Mouse (Mus musculus) lung, embryonic 15.5 days (tissue): ENCODE data around the gene Dhx37. TPM values are rescaled to one million over a fixed set of nuclear protein-coding genes. Genes with fewer than 3 reads are reported as not detected.

Experiments used
- ATAC-seq: fragments of 200-750 bp; cut with Nextera tagmentation; 2 replicates; pipeline ENCODE4 v1.8.0; 2017; ENCODE audit warnings: moderate number of reproducible peaks, borderline replicate concordance; ENCODE audit not compliant: low FRiP score, low TSS enrichment; ENCODE audit errors: extremely low read depth
- H3K27ac ChIP-seq: fragments of 300-500 bp; sonication (generic); 2 replicates; pipeline ENCODE4 v1.5.1; 2015; ENCODE audit warnings: moderate library complexity, mild to moderate bottlenecking, inconsistent platforms
- H3K27me3 ChIP-seq: fragments of 300-500 bp; sonication (generic); 2 replicates; pipeline ENCODE4 v1.6.1; 2015; ENCODE audit warnings: inconsistent platforms
- H3K36me3 ChIP-seq: fragments of 300-500 bp; sonication (generic); 2 replicates; pipeline ENCODE4 v1.6.1; 2015; ENCODE audit warnings: inconsistent platforms
- H3K4me1 ChIP-seq: fragments of 300-500 bp; sonication (generic); 2 replicates; pipeline ENCODE4 v1.6.1; 2015; ENCODE audit warnings: inconsistent platforms
- H3K4me2 ChIP-seq: fragments of 300-500 bp; sonication (generic); 2 replicates; pipeline ENCODE4 v1.6.1; 2015; ENCODE audit warnings: inconsistent platforms, mild to moderate bottlenecking, moderate library complexity
- H3K4me3 ChIP-seq: fragments of 300-500 bp; sonication (generic); 2 replicates; pipeline ENCODE4 v1.5.1; 2015; ENCODE audit warnings: mild to moderate bottlenecking, inconsistent platforms
- H3K9ac ChIP-seq: fragments of 300-500 bp; sonication (generic); 2 replicates; pipeline ENCODE4 v1.6.1; 2015; ENCODE audit warnings: inconsistent platforms
- H3K9me3 ChIP-seq: fragments of 300-500 bp; sonication (generic); 2 replicates; pipeline ENCODE4 v1.6.1; 2016; ENCODE audit warnings: inconsistent platforms
- WGBS: fragments of 180-500 bp; shearing (Covaris S2); methylation state at CpG from one replicate; pipeline ENCODE4 v1.1.7; 2015; 5-methylcytosine and 5-hydroxymethylcytosine counted together
- polyA plus RNA-seq: library from polyadenylated mRNA; unstranded; fragments of >200 nt; fragmentation: Nextera tagmentation; extraction: Ambion mirVana; gene quantifications from 2 replicates; pipeline ENCODE4 v1.2.1, GENCODE M21; 2015

Dhx37 gene
- polyA plus RNA-seq, 1 experiment from 2014 or later = 11.7 TPM

GRCm38 (mm10) chr5:125406322-125407016 lies 27.5 kb downstream of the Dhx37 start:
- Histone ChIP-seq H3K9me3 (no peaks in the 10 kb centered on the region), H3K4me3 (peak overlapping the region; percentile 53), H3K4me2 (peak overlapping the region; percentile 84), H3K36me3 (no peaks in the 10 kb centered on the region), H3K9ac (peak overlapping the region; percentile 53), H3K27ac (peak overlapping the region; percentile 74), H3K4me1 (peaks cover 29% of the 10 kb centered on the region), H3K27me3 (no peaks in the 10 kb centered on the region)
- ATAC-seq = peak; percentile 33
- WGBS = 2% methylated on average over 20 of the region's 20 CpGs

- no peaks in the 10 kb centered on the region for H3K36me3 ChIP-seq
- H3K9me3 ChIP-seq = no peaks in the 10 kb centered on the region
- H3K27me3 ChIP-seq = no peaks in the 10 kb centered on the region
- peak overlapping the region; percentile 53 for H3K9ac ChIP-seq
- H3K27ac ChIP-seq = peak overlapping the region; percentile 88
- under 1% methylated on average over 31 of the region's 31 CpGs for WGBS
- peak overlapping the region; percentile 84 for H3K4me2 ChIP-seq
- ATAC-seq = peak; percentile 63
- peak overlapping the region; percentile 53 for H3K4me3 ChIP-seq
- peaks cover 29% of the 10 kb centered on the region for H3K4me1 ChIP-seq
Measured at GRCm38 (mm10) chr5:125405546-125406248, 28.2 kb downstream of the Dhx37 start.

GRCm38 (mm10) chr5:125404903-125405545 lies 28.9 kb downstream of the Dhx37 start:
- ATAC-seq = peak; percentile 17; the same call in 1 of the 2 replicates
- under 1% methylated on average over 28 of the region's 28 CpGs for WGBS
- peak overlapping the region; percentile 88 for H3K27ac ChIP-seq
- H3K9me3 ChIP-seq = no peaks in the 10 kb centered on the region
- no peaks in the 10 kb centered on the region for H3K27me3 ChIP-seq
- H3K4me3 ChIP-seq = peak overlapping the region; percentile 53
- peaks cover 26% of the 10 kb centered on the region for H3K4me1 ChIP-seq
- H3K9ac ChIP-seq = peak overlapping the region; percentile 53
- no peaks in the 10 kb centered on the region for H3K36me3 ChIP-seq
- H3K4me2 ChIP-seq = peak overlapping the region; percentile 84

GRCm38 (mm10) chr5:125404536-125404902 lies 29.4 kb downstream of the Dhx37 start:
- no peaks in the 10 kb centered on the region for H3K36me3 ChIP-seq
- ATAC-seq = no peak
- WGBS = under 1% methylated on average over 7 of the region's 7 CpGs
- H3K27me3 ChIP-seq = no peaks in the 10 kb centered on the region
- no peaks in the 10 kb centered on the region for H3K9me3 ChIP-seq
- peak overlapping the region; percentile 84 for H3K4me2 ChIP-seq
- H3K27ac ChIP-seq = peak overlapping the region; percentile 88
- H3K9ac ChIP-seq = peak overlapping the region; percentile 53
- H3K4me3 ChIP-seq = peak overlapping the region; percentile 53
- peaks cover 21% of the 10 kb centered on the region for H3K4me1 ChIP-seq

GRCm38 (mm10) chr5:125403481-125404465 lies 30.1 kb downstream of the Dhx37 start:
- Histone ChIP-seq H3K27me3 (no peaks in the 10 kb centered on the region), H3K4me2 (peak overlapping the region; percentile 84), H3K9me3 (no peaks in the 10 kb centered on the region), H3K27ac (no peak overlapping the region), H3K9ac (no peak overlapping the region), H3K4me3 (peak overlapping the region; percentile 53), H3K36me3 (no peaks in the 10 kb centered on the region), H3K4me1 (peaks cover 16% of the 10 kb centered on the region)
- ATAC-seq = no peak
- WGBS = 11% methylated on average over 31 of the region's 31 CpGs

GRCm38 (mm10) chr5:125402991-125403390 lies 30.9 kb downstream of the Dhx37 start:
- Histone ChIP-seq H3K27me3 (no peaks in the 10 kb centered on the region), H3K4me3 (no peak overlapping the region), H3K36me3 (no peaks in the 10 kb centered on the region), H3K4me2 (peak overlapping the region; percentile 13; the same call in 1 of the 2 replicates), H3K4me1 (peaks cover 16% of the 10 kb centered on the region), H3K9me3 (no peaks in the 10 kb centered on the region), H3K27ac (no peak overlapping the region), H3K9ac (no peak overlapping the region)
- no peak for ATAC-seq
- 50% methylated on average over 6 of the region's 6 CpGs for WGBS

GRCm38 (mm10) chr5:125402476-125402875 lies 31.4 kb downstream of the Dhx37 start:
- no peaks in the 10 kb centered on the region for H3K27me3 ChIP-seq
- H3K4me1 ChIP-seq = peaks cover 15% of the 10 kb centered on the region
- H3K4me2 ChIP-seq = peak overlapping the region; percentile 13; the same call in 1 of the 2 replicates
- no peak for ATAC-seq
- H3K4me3 ChIP-seq = no peak overlapping the region
- 57% methylated on average over 10 of the region's 10 CpGs for WGBS
- no peak overlapping the region for H3K9ac ChIP-seq
- no peaks in the 10 kb centered on the region for H3K36me3 ChIP-seq
- H3K9me3 ChIP-seq = no peaks in the 10 kb centered on the region
- H3K27ac ChIP-seq = no peak overlapping the region

- Histone ChIP-seq H3K27me3 (no peaks in the 10 kb centered on the region), H3K36me3 (no peaks in the 10 kb centered on the region), H3K27ac (no peak overlapping the region), H3K9ac (no peak overlapping the region), H3K4me2 (no peak overlapping the region), H3K9me3 (no peaks in the 10 kb centered on the region), H3K4me1 (0 out of 2 replicates have a peak, but pooled peaks cover 5% of the 10 kb centered on the region), H3K4me3 (no peak overlapping the region)
- WGBS = 36% methylated on average over 7 of the region's 7 CpGs
- no peak for ATAC-seq
Measured at GRCm38 (mm10) chr5:125400903-125401302, 33.0 kb downstream of the Dhx37 start.

- no peaks in the 10 kb centered on the region for H3K27me3 ChIP-seq
- no peaks in the 10 kb centered on the region for H3K36me3 ChIP-seq
- no peaks in the 10 kb centered on the region for H3K9me3 ChIP-seq
- peak overlapping the region; percentile 96; the same call in 1 of the 2 replicates for H3K27ac ChIP-seq
- H3K4me2 ChIP-seq = no peak overlapping the region
- H3K9ac ChIP-seq = no peak overlapping the region
- no peak for ATAC-seq
- WGBS = 40% methylated on average over 3 of the region's 3 CpGs
- H3K4me3 ChIP-seq = no peak overlapping the region
- H3K4me1 ChIP-seq = peaks cover 40% of the 10 kb centered on the region
Measured at GRCm38 (mm10) chr5:125395008-125395407, 38.9 kb downstream of the Dhx37 start.

- peaks cover 40% of the 10 kb centered on the region for H3K4me1 ChIP-seq
- no peaks in the 10 kb centered on the region for H3K36me3 ChIP-seq
- H3K9me3 ChIP-seq = no peaks in the 10 kb centered on the region
- H3K27me3 ChIP-seq = no peaks in the 10 kb centered on the region
- ATAC-seq = peak; percentile 23; the same call in 1 of the 2 replicates
- H3K27ac ChIP-seq = peak overlapping the region; percentile 96
- H3K9ac ChIP-seq = peak overlapping the region; percentile 31
- H3K4me2 ChIP-seq = peak overlapping the region; percentile 56
- 7% methylated on average over 23 of the region's 25 CpGs for WGBS
- peak overlapping the region; percentile 32 for H3K4me3 ChIP-seq
Measured at GRCm38 (mm10) chr5:125393622-125394603, 40.0 kb downstream of the Dhx37 start.
